7 mouse cellular contexts compared by ENCODE assay signal in the genomic region with DNA sequence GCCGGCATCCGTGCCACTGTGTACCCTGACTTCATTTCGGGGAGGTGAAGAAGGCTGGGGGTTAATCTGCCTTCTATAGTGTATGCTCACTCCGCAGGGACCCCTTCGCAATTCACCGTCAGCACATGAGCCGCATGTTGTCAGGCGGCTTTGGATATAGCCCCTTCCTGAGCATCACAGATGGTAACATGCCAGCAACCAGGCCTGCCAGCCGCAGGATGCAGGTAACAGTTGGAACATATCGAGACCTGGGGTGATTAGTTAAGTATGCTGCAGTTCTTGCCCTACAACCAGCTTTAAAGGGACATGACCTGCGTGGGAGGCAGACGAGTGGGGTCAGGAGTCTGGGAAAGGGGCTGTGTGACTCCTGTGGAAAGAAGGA. TPM values are rescaled to one million over a fixed set of nuclear protein-coding genes. Genes with fewer than 3 reads are reported as not detected.
DNase-seq lines count a peak whose midpoint lies in the region; ATAC-seq and TF ChIP-seq lines count a peak whose summit lies in the region.

No protein-coding gene starts in this region.

- peaks cover 4% of the 10 kb centered on the region; the same call in 1 of the 2 replicates for H3K4me1 ChIP-seq in lung, adult 2 months (ENCODE audit: control insufficient read depth, insufficient read depth, low read length)
- peaks cover 17% of the 10 kb centered on the region for H3K4me1 ChIP-seq in embryonic facial prominence, embryonic 12.5 days
- H3K4me1 ChIP-seq in hindbrain, postnatal 0 days (ENCODE audit: insufficient read depth, low read length): peaks cover 5% of the 10 kb centered on the region; the same call in 1 of the 2 replicates
- peaks cover 39% of the 10 kb centered on the region for H3K4me1 ChIP-seq in neural tube, embryonic 13.5 days (replicated peaks)

- H3K9me3 ChIP-seq in embryonic facial prominence, embryonic 12.5 days: no peaks in the 10 kb centered on the region
- no peaks in the 10 kb centered on the region for H3K9me3 ChIP-seq in hindbrain, postnatal 0 days (ENCODE audit: low read length)
- no peaks in the 10 kb centered on the region for H3K9me3 ChIP-seq in neural tube, embryonic 13.5 days

- H3K27me3 ChIP-seq in embryonic facial prominence, embryonic 12.5 days: no peaks in the 10 kb centered on the region
- no peaks in the 10 kb centered on the region for H3K27me3 ChIP-seq in hindbrain, postnatal 0 days (ENCODE audit: insufficient read depth, low read length)
- H3K27me3 ChIP-seq in neural tube, embryonic 13.5 days: no peaks in the 10 kb centered on the region

- H3K4me3 ChIP-seq in lung, adult 2 months (replicated peaks; ENCODE audit: extremely low read depth, low read depth, low read length): peak overlapping the region; percentile 84
- peak overlapping the region; percentile 93 for H3K4me3 ChIP-seq in embryonic facial prominence, embryonic 12.5 days
- H3K4me3 ChIP-seq in hindbrain, postnatal 0 days (ENCODE audit: low read length): peak overlapping the region; percentile 92
- H3K4me3 ChIP-seq in neural tube, embryonic 13.5 days: peak overlapping the region; percentile 95

- TF ChIP-seq CTCF in lung, adult 2 months (IDR thresholded peaks at IDR 0.05; ENCODE audit: insufficient read depth, low read length): no peak
- TF ChIP-seq CTCF in hindbrain, postnatal 0 days (IDR thresholded peaks at IDR 0.05; ENCODE audit: low read depth): no peak

- DNase-seq in lung, adult 2 months: no peak
- DNase-seq in lung, postnatal 4 days: no peak
- no peak for DNase-seq in hindbrain, postnatal 0 days (ENCODE audit: low spot score)
- no peak for DNase-seq in spleen, postnatal 36 days (ENCODE audit: low spot score in 2 of 2)

- TF ChIP-seq POLR2A in lung, adult 2 months (IDR thresholded peaks at IDR 0.05; ENCODE audit: borderline replicate concordance, extremely low read depth, low read depth, low read length): no peak

- WGBS in lung, adult 2 months: 44% methylated on average over 12 of the region's 12 CpGs
- WGBS in embryonic facial prominence, embryonic 12.5 days: 46% methylated on average over 12 of the region's 12 CpGs
- 38% methylated on average over 12 of the region's 12 CpGs for WGBS in hindbrain, postnatal 0 days
- 50% methylated on average over 12 of the region's 12 CpGs for WGBS in neural tube, embryonic 13.5 days

- peak overlapping the region; percentile 98 for H3K9ac ChIP-seq in embryonic facial prominence, embryonic 12.5 days
- H3K9ac ChIP-seq in hindbrain, postnatal 0 days (replicated peaks; ENCODE audit: low read length): peak overlapping the region; percentile 96
- H3K9ac ChIP-seq in neural tube, embryonic 13.5 days: peak overlapping the region; percentile 99

- ATAC-seq in embryonic facial prominence, embryonic 12.5 days (ENCODE audit: insufficient number of reproducible peaks, insufficient read depth, low FRiP score, low TSS enrichment): no peak
- ATAC-seq in hindbrain, postnatal 0 days: no peak
- ATAC-seq in neural tube, embryonic 13.5 days (ENCODE audit: low read depth): no peak
- no peak for ATAC-seq in activated CD4-positive, CD25-positive, alpha-beta regulatory T cell, adult 4 months

- peak overlapping the region; percentile 94 for H3K4me2 ChIP-seq in embryonic facial prominence, embryonic 12.5 days (replicated peaks)
- peak overlapping the region; percentile 89 for H3K4me2 ChIP-seq in hindbrain, postnatal 0 days (ENCODE audit: low read depth, low read length)
- peak overlapping the region; percentile 82 for H3K4me2 ChIP-seq in neural tube, embryonic 13.5 days

- peaks cover 39% of the 10 kb centered on the region for H3K36me3 ChIP-seq in embryonic facial prominence, embryonic 12.5 days
- H3K36me3 ChIP-seq in hindbrain, postnatal 0 days (ENCODE audit: insufficient read depth, low read length): peaks cover 30% of the 10 kb centered on the region
- peaks cover 41% of the 10 kb centered on the region for H3K36me3 ChIP-seq in neural tube, embryonic 13.5 days

- peak overlapping the region; percentile 97 for H3K27ac ChIP-seq in embryonic facial prominence, embryonic 12.5 days
- H3K27ac ChIP-seq in hindbrain, postnatal 0 days: peak overlapping the region; percentile 99
- peak overlapping the region; percentile 97 for H3K27ac ChIP-seq in neural tube, embryonic 13.5 days (replicated peaks)

RNA-seq across cellular contexts. Expression of a gene that starts 1.1 kb away (rescaled TPM):
- polyA plus RNA-seq in lung, adult 2 months (2012; rRNA removed): 313 and 336 TPM in 2 replicates
- 419 and 427 TPM in 2 replicates for polyA plus RNA-seq in embryonic facial prominence, embryonic 12.5 days (2016; fragmentation: Nextera tagmentation; extraction: Ambion mirVana)
- 639 and 964 TPM in 2 replicates for total RNA-seq in hindbrain, postnatal 0 days (2014; rRNA removed)
- 618 and 628 TPM in 2 replicates for polyA plus RNA-seq in hindbrain, postnatal 0 days (2015; fragmentation: Nextera tagmentation; extraction: Ambion mirVana)
- polyA plus RNA-seq in neural tube, embryonic 13.5 days (2015; fragmentation: Nextera tagmentation; extraction: Ambion mirVana): 535 and 552 TPM in 2 replicates
- 10 to 100 TPM; 46.7 to 70.4 TPM for polyA plus RNA-seq in activated CD4-positive, CD25-positive, alpha-beta regulatory T cell, adult 4 months (2017; shearing (Covaris generic))

RNA-seq across cellular contexts. Expression of a gene that starts 12.4 kb away (rescaled TPM):
- 1,982 and 2,310 TPM in 2 replicates for polyA plus RNA-seq in lung, adult 2 months (2012; rRNA removed)
- polyA plus RNA-seq in embryonic facial prominence, embryonic 12.5 days (2016; fragmentation: Nextera tagmentation; extraction: Ambion mirVana): 390 and 395 TPM in 2 replicates
- total RNA-seq in hindbrain, postnatal 0 days (2014; rRNA removed): 913 and 1,024 TPM in 2 replicates
- 767 and 773 TPM in 2 replicates for polyA plus RNA-seq in hindbrain, postnatal 0 days (2015; fragmentation: Nextera tagmentation; extraction: Ambion mirVana)
- 797 TPM in 2 replicates for polyA plus RNA-seq in neural tube, embryonic 13.5 days (2015; fragmentation: Nextera tagmentation; extraction: Ambion mirVana)
- 10 to 100 TPM; 12.0 to 12.8 TPM for polyA plus RNA-seq in activated CD4-positive, CD25-positive, alpha-beta regulatory T cell, adult 4 months (2017; shearing (Covaris generic))

RNA-seq across cellular contexts. Expression of a gene that starts 20.8 kb away (rescaled TPM):
- 1.4 and 1.9 TPM in 2 replicates for polyA plus RNA-seq in lung, adult 2 months (2012; rRNA removed)
- 3.1 and 4.1 TPM in 2 replicates for polyA plus RNA-seq in embryonic facial prominence, embryonic 12.5 days (2016; fragmentation: Nextera tagmentation; extraction: Ambion mirVana)
- total RNA-seq in hindbrain, postnatal 0 days (2014; rRNA removed): 1.8 and 2.2 TPM in 2 replicates
- polyA plus RNA-seq in hindbrain, postnatal 0 days (2015; fragmentation: Nextera tagmentation; extraction: Ambion mirVana): 3.3 and 3.6 TPM in 2 replicates
- polyA plus RNA-seq in neural tube, embryonic 13.5 days (2015; fragmentation: Nextera tagmentation; extraction: Ambion mirVana): 2.2 and 3.2 TPM in 2 replicates
- 10 to 100 TPM; 23.5 to 30.2 TPM for polyA plus RNA-seq in activated CD4-positive, CD25-positive, alpha-beta regulatory T cell, adult 4 months (2017; shearing (Covaris generic))

RNA-seq across cellular contexts. Expression of a gene that starts 33.0 kb away (rescaled TPM):
- polyA plus RNA-seq in lung, adult 2 months (2012; rRNA removed): 178 and 213 TPM in 2 replicates
- polyA plus RNA-seq in embryonic facial prominence, embryonic 12.5 days (2016; fragmentation: Nextera tagmentation; extraction: Ambion mirVana): 119 and 121 TPM in 2 replicates
- 113 and 146 TPM in 2 replicates for total RNA-seq in hindbrain, postnatal 0 days (2014; rRNA removed)
- 97.1 and 101 TPM in 2 replicates for polyA plus RNA-seq in hindbrain, postnatal 0 days (2015; fragmentation: Nextera tagmentation; extraction: Ambion mirVana)
- 85.4 and 96.4 TPM in 2 replicates for polyA plus RNA-seq in neural tube, embryonic 13.5 days (2015; fragmentation: Nextera tagmentation; extraction: Ambion mirVana)
- 10 to 100 TPM; 45.9 to 51.2 TPM for polyA plus RNA-seq in activated CD4-positive, CD25-positive, alpha-beta regulatory T cell, adult 4 months (2017; shearing (Covaris generic))

RNA-seq across cellular contexts. Expression of a gene that starts 44.3 kb away (rescaled TPM):
- polyA plus RNA-seq in lung, adult 2 months (2012; rRNA removed): 1.9 and 2.7 TPM in 2 replicates
- polyA plus RNA-seq in embryonic facial prominence, embryonic 12.5 days (2016; fragmentation: Nextera tagmentation; extraction: Ambion mirVana): 0.09 and 0.39 TPM in 2 replicates
- 0.05 TPM in 1 of 2 replicates, not detected in the other for total RNA-seq in hindbrain, postnatal 0 days (2014; rRNA removed)
- 0.13 and 0.18 TPM in 2 replicates for polyA plus RNA-seq in hindbrain, postnatal 0 days (2015; fragmentation: Nextera tagmentation; extraction: Ambion mirVana)
- polyA plus RNA-seq in neural tube, embryonic 13.5 days (2015; fragmentation: Nextera tagmentation; extraction: Ambion mirVana): 0.21 TPM in 1 of 2 replicates, not detected in the other
- 100 to 1,000 TPM; 240 to 401 TPM for polyA plus RNA-seq in activated CD4-positive, CD25-positive, alpha-beta regulatory T cell, adult 4 months (2017; shearing (Covaris generic))

Comparison
In these comparisons a context has a peak if more than half of its experiments do, and no peak if none do; other contexts are left out.
1. RNA of a gene that starts 12.4 kb away (polyA plus RNA-seq): 1,982 to 2,310 TPM in lung, adult 2 months, 797 TPM in neural tube, embryonic 13.5 days, 767 to 773 TPM in hindbrain, postnatal 0 days and 390 to 395 TPM in embryonic facial prominence, embryonic 12.5 days; 12.0 to 12.8 TPM in activated CD4-positive, CD25-positive, alpha-beta regulatory T cell, adult 4 months; every median in the first group is over 10 times any median in the second.
2. Peak in every context shown above with its lines, with median percentiles within 50 percentile points of each other: H3K4me3 ChIP-seq, H3K27ac ChIP-seq, H3K4me2 ChIP-seq and H3K9ac ChIP-seq.